Mouse (Mus musculus): ENCODE results near the gene Fam240a.

Gene Fam240a

GRCm38 (mm10) chr9:110893429-110893828 is 23.2 kb downstream of the Fam240a start:
- DNase-seq (ENCODE audit: low spot score): no peak

- DNase-seq (ENCODE audit: low spot score): no peak
Observed at GRCm38 (mm10) chr9:110892552-110892951, 24.1 kb downstream of the Fam240a start.

- no peak for DNase-seq (ENCODE audit: low spot score)
Observed at GRCm38 (mm10) chr9:110891077-110891828, 25.4 kb downstream of the Fam240a start.

GRCm38 (mm10) chr9:110890026-110890783 is 26.5 kb downstream of the Fam240a start:
- DNase-seq (ENCODE audit: low spot score): no peak

GRCm38 (mm10) chr9:110888935-110889334 is 27.7 kb downstream of the Fam240a start:
- no peak for DNase-seq (ENCODE audit: low spot score)

- DNase-seq (ENCODE audit: low spot score): no peak
Observed at GRCm38 (mm10) chr9:110887388-110888303, 29.0 kb downstream of the Fam240a start.

- no peak for DNase-seq (ENCODE audit: low spot score)
Observed at GRCm38 (mm10) chr9:110881953-110882352, 34.7 kb downstream of the Fam240a start.

GRCm38 (mm10) chr9:110880772-110881171 is 35.9 kb downstream of the Fam240a start:
- no peak for DNase-seq (ENCODE audit: low spot score)

- peak; percentile 73 for DNase-seq (ENCODE audit: low spot score)
Observed at GRCm38 (mm10) chr9:110879998-110880561, 36.6 kb downstream of the Fam240a start, which contains the start of gene Tmie. Gene Tmie, minus strand, starts transcription at chr9:110880113.

GRCm38 (mm10) chr9:110879191-110879920 is 37.3 kb downstream of the Fam240a start, which contains the start of gene Als2cl:
Gene Als2cl, plus strand, starts transcription at chr9:110879870.
- peak; percentile 76 for DNase-seq (ENCODE audit: low spot score)

GRCm38 (mm10) chr9:110877888-110878287 is 38.8 kb downstream of the Fam240a start:
- DNase-seq (ENCODE audit: low spot score): peak; percentile 82

GRCm38 (mm10) chr9:110877353-110877752 is 39.3 kb downstream of the Fam240a start:
- DNase-seq (ENCODE audit: low spot score): no peak

GRCm38 (mm10) chr9:110875288-110875695 is 41.4 kb downstream of the Fam240a start:
- no peak for DNase-seq (ENCODE audit: low spot score)

GRCm38 (mm10) chr9:110874660-110875191 is 41.9 kb downstream of the Fam240a start:
- DNase-seq (ENCODE audit: low spot score): no peak

- no peak for DNase-seq (ENCODE audit: low spot score)
Observed at GRCm38 (mm10) chr9:110873681-110874659, 42.7 kb downstream of the Fam240a start.

GRCm38 (mm10) chr9:110871030-110871429 is 45.6 kb downstream of the Fam240a start:
- DNase-seq (ENCODE audit: low spot score): peak; percentile 60

Measured in testis, postnatal 14 days (tissue).